Mouse (Mus musculus): ENCODE data around the gene Gfm1.

DNA sequence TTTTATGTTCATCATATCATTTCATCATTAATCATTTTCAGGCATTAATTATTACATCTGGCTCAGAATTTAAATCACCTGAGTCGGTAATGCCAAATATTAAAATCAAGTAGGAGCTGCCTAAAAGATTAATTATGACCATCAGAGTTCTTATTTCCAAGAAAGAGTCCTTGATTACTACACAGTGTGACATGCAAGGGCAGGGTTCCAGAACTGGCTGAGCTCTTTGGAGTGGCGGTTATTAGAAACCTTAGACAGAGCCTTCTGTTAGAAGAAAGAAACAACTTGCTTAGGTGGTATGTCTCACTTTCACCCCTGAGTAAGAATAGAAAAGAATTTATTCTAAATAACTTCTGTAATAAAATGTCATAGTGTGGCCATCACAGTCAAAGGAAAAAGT lies 37.4 kb downstream of the Gfm1 start:
- TF ChIP-seq POLR2AphosphoS2 (IDR thresholded peaks at IDR 0.05; ENCODE audit: low read depth, low read length), result no peak
- no peak for TF ChIP-seq CTCF (conservative IDR thresholded peaks at IDR 0.05 in 1 of 2, IDR thresholded peaks at IDR 0.05 in 1 of 2; ENCODE audit: low read depth in 2 of 2, low read length in 2 of 2)
- TF ChIP-seq KAT2A (IDR thresholded peaks at IDR 0.05; ENCODE audit: insufficient replicate concordance, low read length), result no peak

Measured in CH12.LX (cell line).